Mouse (Mus musculus): Measurements from ENCODE around the gene Arhgef28. TPM values are rescaled to one million over a fixed set of nuclear protein-coding genes. Genes with fewer than 3 reads are reported as not detected.

Gene Arhgef28
- polyA plus RNA-seq, 1 experiment from 2014 or later = 10.7 TPM

- Histone ChIP-seq H3K36me3 (no peaks in the 10 kb centered on the region), H3K4me2 (no peak overlapping the region), H3K9ac (no peak overlapping the region), H3K27ac (no peak overlapping the region), H3K9me3 (replicated peaks) (no peaks in the 10 kb centered on the region), H3K4me1 (replicated peaks) (0 out of 2 replicates have a peak, but pooled peaks cover 2% of the 10 kb centered on the region), H3K27me3 (no peaks in the 10 kb centered on the region), H3K4me3 (no peak overlapping the region)
- WGBS = 31% methylated on average over 18 of the region's 18 CpGs
- ATAC-seq (replicated peaks; ENCODE audit: insufficient number of reproducible peaks, insufficient read depth, low FRiP score, low read depth) = 0 out of 2 replicates have a peak, but pooled peaks have one; percentile 22
These were observed 267.5 kb downstream of the Arhgef28 start for GRCm38 (mm10) chr13:97938596-97939297.

GRCm38 (mm10) chr13:97937919-97938318 is 268.3 kb downstream of the Arhgef28 start:
- Histone ChIP-seq H3K4me2 (no peak overlapping the region), H3K27me3 (no peaks in the 10 kb centered on the region), H3K4me1 (replicated peaks) (0 out of 2 replicates have a peak, but pooled peaks cover 2% of the 10 kb centered on the region), H3K9ac (no peak overlapping the region), H3K27ac (no peak overlapping the region), H3K4me3 (no peak overlapping the region), H3K36me3 (no peaks in the 10 kb centered on the region), H3K9me3 (replicated peaks) (no peaks in the 10 kb centered on the region)
- 18% methylated on average over 7 of the region's 7 CpGs for WGBS
- no peak for ATAC-seq (replicated peaks; ENCODE audit: insufficient number of reproducible peaks, insufficient read depth, low FRiP score, low read depth)

GRCm38 (mm10) chr13:97928135-97928497 is 278.1 kb downstream of the Arhgef28 start:
- no peak for ATAC-seq (replicated peaks; ENCODE audit: insufficient number of reproducible peaks, insufficient read depth, low FRiP score, low read depth)
- Histone ChIP-seq H3K9me3 (replicated peaks) (no peaks in the 10 kb centered on the region), H3K4me2 (no peak overlapping the region), H3K27ac (no peak overlapping the region), H3K36me3 (no peaks in the 10 kb centered on the region), H3K4me3 (no peak overlapping the region), H3K4me1 (replicated peaks) (no peaks in the 10 kb centered on the region), H3K9ac (no peak overlapping the region), H3K27me3 (no peaks in the 10 kb centered on the region)
- 47% methylated on average over 8 of the region's 8 CpGs for WGBS

- no peak for ATAC-seq (replicated peaks; ENCODE audit: insufficient number of reproducible peaks, insufficient read depth, low FRiP score, low read depth)
- no peaks in the 10 kb centered on the region for H3K4me1 ChIP-seq (replicated peaks)
- H3K36me3 ChIP-seq = no peaks in the 10 kb centered on the region
- no peaks in the 10 kb centered on the region for H3K9me3 ChIP-seq (replicated peaks)
- 57% methylated on average over 14 of the region's 14 CpGs for WGBS
- no peak overlapping the region for H3K27ac ChIP-seq
- no peak overlapping the region for H3K4me2 ChIP-seq
- H3K4me3 ChIP-seq = no peak overlapping the region
- no peak overlapping the region for H3K9ac ChIP-seq
- no peaks in the 10 kb centered on the region for H3K27me3 ChIP-seq
These were observed 278.7 kb downstream of the Arhgef28 start for GRCm38 (mm10) chr13:97927376-97928134.

GRCm38 (mm10) chr13:97926371-97926770 is 279.9 kb downstream of the Arhgef28 start:
- Histone ChIP-seq H3K9me3 (replicated peaks) (no peaks in the 10 kb centered on the region), H3K4me1 (replicated peaks) (no peaks in the 10 kb centered on the region), H3K27ac (no peak overlapping the region), H3K9ac (no peak overlapping the region), H3K27me3 (no peaks in the 10 kb centered on the region), H3K36me3 (no peaks in the 10 kb centered on the region), H3K4me2 (no peak overlapping the region), H3K4me3 (no peak overlapping the region)
- ATAC-seq (replicated peaks; ENCODE audit: insufficient number of reproducible peaks, insufficient read depth, low FRiP score, low read depth) = no peak
- WGBS = 78% methylated on average over 10 of the region's 10 CpGs

GRCm38 (mm10) chr13:97923009-97923408 is 283.2 kb downstream of the Arhgef28 start:
- no peak overlapping the region for H3K4me2 ChIP-seq
- H3K9ac ChIP-seq = no peak overlapping the region
- H3K27ac ChIP-seq = no peak overlapping the region
- no peak for ATAC-seq (replicated peaks; ENCODE audit: insufficient number of reproducible peaks, insufficient read depth, low FRiP score, low read depth)
- no peaks in the 10 kb centered on the region for H3K4me1 ChIP-seq (replicated peaks)
- H3K4me3 ChIP-seq = no peak overlapping the region
- H3K36me3 ChIP-seq = no peaks in the 10 kb centered on the region
- no peaks in the 10 kb centered on the region for H3K27me3 ChIP-seq
- WGBS = 90% methylated on average over 5 of the region's 5 CpGs
- H3K9me3 ChIP-seq (replicated peaks) = no peaks in the 10 kb centered on the region

GRCm38 (mm10) chr13:97919590-97919989 is 286.6 kb downstream of the Arhgef28 start:
- H3K4me3 ChIP-seq = no peak overlapping the region
- H3K4me1 ChIP-seq (replicated peaks) = no peaks in the 10 kb centered on the region
- no peaks in the 10 kb centered on the region for H3K36me3 ChIP-seq
- no peak overlapping the region for H3K9ac ChIP-seq
- H3K9me3 ChIP-seq (replicated peaks) = no peaks in the 10 kb centered on the region
- no peak overlapping the region for H3K27ac ChIP-seq
- no peak for ATAC-seq (replicated peaks; ENCODE audit: insufficient number of reproducible peaks, insufficient read depth, low FRiP score, low read depth)
- no peak overlapping the region for H3K4me2 ChIP-seq
- 59% methylated on average over 8 of the region's 8 CpGs for WGBS
- no peaks in the 10 kb centered on the region for H3K27me3 ChIP-seq

- H3K36me3 ChIP-seq = no peaks in the 10 kb centered on the region
- no peak overlapping the region for H3K27ac ChIP-seq
- WGBS = 80% methylated on average over 12 of the region's 12 CpGs
- no peaks in the 10 kb centered on the region for H3K27me3 ChIP-seq
- H3K4me2 ChIP-seq = no peak overlapping the region
- no peaks in the 10 kb centered on the region for H3K9me3 ChIP-seq (replicated peaks)
- H3K4me1 ChIP-seq (replicated peaks) = no peaks in the 10 kb centered on the region
- no peak overlapping the region for H3K9ac ChIP-seq
- ATAC-seq (replicated peaks; ENCODE audit: insufficient number of reproducible peaks, insufficient read depth, low FRiP score, low read depth) = no peak
- H3K4me3 ChIP-seq = no peak overlapping the region
These were observed 287.9 kb downstream of the Arhgef28 start for GRCm38 (mm10) chr13:97918117-97918900.

- Histone ChIP-seq H3K27me3 (no peaks in the 10 kb centered on the region), H3K4me3 (no peak overlapping the region), H3K9me3 (replicated peaks) (no peaks in the 10 kb centered on the region), H3K27ac (no peak overlapping the region), H3K4me2 (no peak overlapping the region; the same call in 1 of the 2 replicates), H3K4me1 (replicated peaks) (no peaks in the 10 kb centered on the region), H3K36me3 (no peaks in the 10 kb centered on the region), H3K9ac (no peak overlapping the region)
- ATAC-seq (replicated peaks; ENCODE audit: insufficient number of reproducible peaks, insufficient read depth, low FRiP score, low read depth) = no peak
- WGBS = 25% methylated on average over 10 of the region's 10 CpGs
These were observed 295.2 kb downstream of the Arhgef28 start for GRCm38 (mm10) chr13:97911013-97911412.

- no peaks in the 10 kb centered on the region for H3K4me1 ChIP-seq (replicated peaks)
- no peaks in the 10 kb centered on the region for H3K36me3 ChIP-seq
- no peak for ATAC-seq (replicated peaks; ENCODE audit: insufficient number of reproducible peaks, insufficient read depth, low FRiP score, low read depth)
- no peak overlapping the region for H3K27ac ChIP-seq
- no peak overlapping the region for H3K9ac ChIP-seq
- no peaks in the 10 kb centered on the region for H3K27me3 ChIP-seq
- no peaks in the 10 kb centered on the region for H3K9me3 ChIP-seq (replicated peaks)
- 81% methylated on average over 8 of the region's 8 CpGs for WGBS
- H3K4me3 ChIP-seq = no peak overlapping the region
- H3K4me2 ChIP-seq = no peak overlapping the region
These were observed 303.4 kb downstream of the Arhgef28 start for GRCm38 (mm10) chr13:97902821-97903220.

- H3K9ac ChIP-seq = no peak overlapping the region
- no peaks in the 10 kb centered on the region for H3K4me1 ChIP-seq (replicated peaks)
- WGBS = 56% methylated on average over 3 of the region's 3 CpGs
- H3K36me3 ChIP-seq = no peaks in the 10 kb centered on the region
- no peaks in the 10 kb centered on the region for H3K27me3 ChIP-seq
- H3K9me3 ChIP-seq (replicated peaks) = no peaks in the 10 kb centered on the region
- no peak for ATAC-seq (replicated peaks; ENCODE audit: insufficient number of reproducible peaks, insufficient read depth, low FRiP score, low read depth)
- no peak overlapping the region for H3K4me3 ChIP-seq
- no peak overlapping the region for H3K27ac ChIP-seq
- no peak overlapping the region for H3K4me2 ChIP-seq
These were observed 305.9 kb downstream of the Arhgef28 start for GRCm38 (mm10) chr13:97900380-97900758.
